12 mouse cellular contexts compared by ENCODE assay signal in genomic region chr16:26078923-26079351, GRCm38 (mm10). TPM values are rescaled to one million over a fixed set of nuclear protein-coding genes. Genes with fewer than 3 reads are reported as not detected.
DNase-seq lines count a peak whose midpoint lies in the region; ATAC-seq lines count a peak whose summit lies in the region.
"Had no signal": no experiment of that assay in that cellular context is flagged by ENCODE, and none has a peak within 500 bp of the region (broad histone marks: within the 10 kb centered on the region; RNA-seq: fewer than 3 reads in every experiment).

No protein-coding gene starts in this region.

- H3K4me3 ChIP-seq in kidney, embryonic 15.5 days (replicated peaks): no peak overlapping the region
- no peak overlapping the region for H3K4me3 ChIP-seq in intestine, embryonic 15.5 days (replicated peaks)
- H3K4me3 ChIP-seq: forebrain, embryonic 15.5 days; heart, adult 2 months had no signal

- H3K36me3 ChIP-seq in kidney, embryonic 15.5 days: no peaks in the 10 kb centered on the region
- H3K36me3 ChIP-seq in intestine, embryonic 15.5 days: no peaks in the 10 kb centered on the region
- H3K36me3 ChIP-seq: forebrain, embryonic 15.5 days had no signal

- no peaks in the 10 kb centered on the region for H3K27me3 ChIP-seq in kidney, embryonic 15.5 days
- no peaks in the 10 kb centered on the region for H3K27me3 ChIP-seq in intestine, embryonic 15.5 days (replicated peaks)
- H3K27me3 ChIP-seq: forebrain, embryonic 15.5 days had no signal

- no peak overlapping the region for H3K27ac ChIP-seq in kidney, embryonic 15.5 days
- H3K27ac ChIP-seq in intestine, embryonic 15.5 days: no peak overlapping the region
- H3K27ac ChIP-seq: forebrain, embryonic 15.5 days; heart, adult 2 months had no signal

- DNase-seq in kidney, adult 9 months: no peak
- peak; percentile 47 for DNase-seq in retina, postnatal 1 day
- DNase-seq in retina, embryonic 14.5 days (ENCODE audit: low spot score): no peak
- no peak for DNase-seq in frontal cortex, postnatal 10 days (ENCODE audit: low spot score in 2 of 2)
- DNase-seq in right cerebral cortex, postnatal 14 days: no peak
- DNase-seq: heart, adult 2 months; left cerebral cortex, postnatal 4 days; thymus, postnatal 14 days had no signal

- H3K4me1 ChIP-seq in kidney, embryonic 15.5 days: peaks cover 33% of the 10 kb centered on the region
- H3K4me1 ChIP-seq in intestine, embryonic 15.5 days (replicated peaks): peaks cover 18% of the 10 kb centered on the region
- H3K4me1 ChIP-seq: forebrain, embryonic 15.5 days had no signal

- no peak overlapping the region for H3K9ac ChIP-seq in kidney, embryonic 15.5 days
- no peak overlapping the region for H3K9ac ChIP-seq in intestine, embryonic 15.5 days
- H3K9ac ChIP-seq: forebrain, embryonic 15.5 days had no signal

- H3K4me2 ChIP-seq in kidney, embryonic 15.5 days: no peak overlapping the region
- H3K4me2 ChIP-seq in intestine, embryonic 15.5 days (replicated peaks): no peak overlapping the region
- H3K4me2 ChIP-seq: forebrain, embryonic 15.5 days had no signal

- peak; percentile 73 for ATAC-seq in kidney, embryonic 15.5 days (replicated peaks; ENCODE audit: low FRiP score)
- ATAC-seq in intestine, embryonic 15.5 days: peak; percentile 34; the same call in 1 of the 2 replicates
- ATAC-seq: activated CD4-positive, CD25-positive, alpha-beta regulatory T cell, adult 4 months; forebrain, embryonic 15.5 days had no signal

- whole genome bisulfite sequencing in kidney, embryonic 15.5 days: 11% methylated on average over 7 of the region's 7 CpGs
- WGBS in intestine, embryonic 15.5 days: 21% methylated on average over 7 of the region's 7 CpGs

- no peaks in the 10 kb centered on the region for H3K9me3 ChIP-seq in kidney, embryonic 15.5 days (replicated peaks)
- no peaks in the 10 kb centered on the region for H3K9me3 ChIP-seq in intestine, embryonic 15.5 days
- H3K9me3 ChIP-seq: forebrain, embryonic 15.5 days had no signal

RNA-seq across cellular contexts. Expression of gene P3h2, which starts 26.6 kb away (rescaled TPM):
- 7.5 and 8.7 TPM in 2 replicates for polyA plus RNA-seq in kidney, embryonic 15.5 days (2015; fragmentation: Nextera tagmentation; extraction: Ambion mirVana)
- polyA plus RNA-seq in intestine, embryonic 15.5 days (2015; fragmentation: Nextera tagmentation; extraction: Ambion mirVana): 3.0 and 3.4 TPM in 2 replicates
